Mouse (Mus musculus): ENCODE measurements around the gene Lysmd3. TPM values are rescaled to one million over a fixed set of nuclear protein-coding genes. Genes with fewer than 3 reads are reported as not detected.

Lysmd3 gene
- total RNA-seq, 2 experiments from 2014 or later, result 11.4 to 17.9 TPM

- intact Hi-C loops (cut with DNase I), result no loop called here
- DNase-seq (ENCODE audit: low spot score in 2 of 2), result no peak
These were observed 6.3 kb downstream of the Lysmd3 start for GRCm38 (mm10) chr13:81663566-81664330.

- no peak for DNase-seq (ENCODE audit: low spot score in 2 of 2)
- intact Hi-C loops (cut with DNase I), result no loop called here
These were observed 6.9 kb downstream of the Lysmd3 start for GRCm38 (mm10) chr13:81664331-81664698.

GRCm38 (mm10) chr13:81667713-81668112, 10.2 kb downstream of the Lysmd3 start:
- DNase-seq (ENCODE audit: low spot score in 2 of 2), result no peak
- intact Hi-C loops (cut with DNase I), result no loop called here

- intact Hi-C loops (cut with DNase I), result no loop called here
- no peak for DNase-seq (ENCODE audit: low spot score in 2 of 2)
These were observed 17.9 kb downstream of the Lysmd3 start for GRCm38 (mm10) chr13:81675333-81675732.

GRCm38 (mm10) chr13:81683107-81683506, 25.6 kb downstream of the Lysmd3 start:
- intact Hi-C loops (cut with DNase I), result no loop called here
- DNase-seq (ENCODE audit: low spot score in 2 of 2), result no peak

GRCm38 (mm10) chr13:81684258-81684657, 26.8 kb downstream of the Lysmd3 start:
- intact Hi-C loops (cut with DNase I), result no loop called here
- no peak for DNase-seq (ENCODE audit: low spot score in 2 of 2)

GRCm38 (mm10) chr13:81684884-81685283, 27.4 kb downstream of the Lysmd3 start:
- intact Hi-C loops (cut with DNase I), result no loop called here
- DNase-seq (ENCODE audit: low spot score in 2 of 2), result no peak

GRCm38 (mm10) chr13:81689587-81689986, 32.1 kb downstream of the Lysmd3 start:
- no peak for DNase-seq (ENCODE audit: low spot score in 2 of 2)
- intact Hi-C loops (cut with DNase I), result no loop called here

GRCm38 (mm10) chr13:81690477-81690876, 33.0 kb downstream of the Lysmd3 start:
- intact Hi-C loops (cut with DNase I), result no loop called here
- DNase-seq (ENCODE audit: low spot score in 2 of 2), result no peak

GRCm38 (mm10) chr13:81691606-81692005, 34.1 kb downstream of the Lysmd3 start:
- intact Hi-C loops (cut with DNase I), result no loop called here
- peak; percentile 21 to 25 for DNase-seq (ENCODE audit: low spot score in 2 of 2)

GRCm38 (mm10) chr13:81694446-81694845, 37.0 kb downstream of the Lysmd3 start:
- intact Hi-C loops (cut with DNase I), result no loop called here
- DNase-seq (ENCODE audit: low spot score in 2 of 2), result no peak

GRCm38 (mm10) chr13:81703148-81703547, 45.7 kb downstream of the Lysmd3 start:
- DNase-seq (ENCODE audit: low spot score in 2 of 2), result no peak
- intact Hi-C loops (cut with DNase I), result no loop called here

GRCm38 (mm10) chr13:81703621-81704020, 46.2 kb downstream of the Lysmd3 start:
- intact Hi-C loops (cut with DNase I), result no loop called here
- DNase-seq (ENCODE audit: low spot score in 2 of 2), result no peak

GRCm38 (mm10) chr13:81706311-81706710, 48.8 kb downstream of the Lysmd3 start:
- DNase-seq (ENCODE audit: low spot score in 2 of 2), result no peak
- intact Hi-C loops (cut with DNase I), result no loop called here

- DNase-seq (ENCODE audit: low spot score in 2 of 2), result no peak
- intact Hi-C loops (cut with DNase I), result loop anchor here (5.0 kb wide), 1 partner anchor 828 kb away; the partner anchor contains the start of gene Arrdc3
These were observed 52.3 kb downstream of the Lysmd3 start for GRCm38 (mm10) chr13:81709805-81710204.

GRCm38 (mm10) chr13:81710266-81710665, 52.8 kb downstream of the Lysmd3 start:
- no peak for DNase-seq (ENCODE audit: low spot score in 2 of 2)
- intact Hi-C loops (cut with DNase I), result loop anchor here (5.0 kb wide), 1 partner anchor 828 kb away; the partner anchor contains the start of gene Arrdc3

- peak; percentile 96 for DNase-seq (ENCODE audit: low spot score in 2 of 2)
- intact Hi-C loops (cut with DNase I), result loop anchor here (1.0 to 5.0 kb wide), 3 partner anchors 51 to 829 kb away; partner anchors contain the start of gene Arrdc3
These were observed 53.5 kb downstream of the Lysmd3 start, which contains the start of the genes Polr3g and Mblac2 for GRCm38 (mm10) chr13:81710775-81711545. Gene Polr3g, minus strand, starts transcription at chr13:81711013. Gene Mblac2, plus strand, starts transcription at chr13:81711341.

GRCm38 (mm10) chr13:81711546-81712371, 54.3 kb downstream of the Lysmd3 start:
- peak in 1 of 2 experiments; percentile 49 for DNase-seq (ENCODE audit: low spot score in 2 of 2)
- intact Hi-C loops (cut with DNase I), result loop anchor here (1.0 to 5.0 kb wide), 3 partner anchors 51 to 829 kb away; partner anchors contain the start of gene Arrdc3

- intact Hi-C loops (cut with DNase I), result loop anchor here (5.0 kb wide), 1 partner anchor 832 kb away; the partner anchor contains the start of gene Arrdc3
These were observed 56.4 kb downstream of the Lysmd3 start for GRCm38 (mm10) chr13:81713896-81714295.

More at GRCm38 (mm10) chr13:81713896-81714295, 56.4 kb downstream of the Lysmd3 start:
- DNase-seq (ENCODE audit: low spot score in 2 of 2), result no peak
